Mouse (Mus musculus): ENCODE measurements around the gene Sema6d. TPM values are rescaled to one million over a fixed set of nuclear protein-coding genes. Genes with fewer than 3 reads are reported as not detected.

Sema6d gene
- polyA plus RNA-seq, 1 experiment from 2014 or later, result 41.3 TPM

DNA sequence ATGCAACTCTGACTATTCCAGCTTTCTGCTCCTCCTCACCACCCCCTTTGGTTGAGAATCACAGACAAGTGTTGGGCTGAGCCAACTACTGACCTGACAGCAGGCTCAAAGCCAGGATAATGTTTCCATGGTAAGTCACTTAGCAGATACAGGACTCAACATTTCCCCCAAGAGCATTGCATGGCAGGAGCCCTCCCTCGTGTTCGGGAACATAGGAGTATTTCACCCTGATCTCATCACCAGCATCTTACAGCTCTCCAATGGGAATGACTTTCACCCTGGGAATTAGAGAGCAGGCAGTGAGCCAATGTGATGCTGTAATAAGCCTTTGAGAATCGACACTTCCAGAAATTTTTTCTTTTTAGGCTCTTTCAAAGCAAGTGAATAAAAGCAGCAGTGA is 432.7 kb downstream of the Sema6d start:
- H3K4me3 ChIP-seq (ENCODE audit: low read length), result no peak overlapping the region
- WGBS, result 64% methylated on average over 3 of the region's 3 CpGs
- no peak overlapping the region for H3K9ac ChIP-seq (ENCODE audit: low read depth, low read length)
- H3K27me3 ChIP-seq (replicated peaks; ENCODE audit: control insufficient read depth, insufficient read depth, low read length), result no peaks in the 10 kb centered on the region
- H3K36me3 ChIP-seq (ENCODE audit: control insufficient read depth, insufficient read depth, low read length), result no peaks in the 10 kb centered on the region
- H3K4me1 ChIP-seq (ENCODE audit: control insufficient read depth, insufficient read depth, low read depth, low read length), result peaks cover 3% of the 10 kb centered on the region; the same call in 1 of the 2 replicates
- H3K9me3 ChIP-seq (ENCODE audit: control insufficient read depth, low read length), result no peaks in the 10 kb centered on the region
- H3K4me2 ChIP-seq (ENCODE audit: low read length), result no peak overlapping the region
- ATAC-seq, result 0 out of 2 replicates have a peak, but pooled peaks have one; percentile 30
- no peak overlapping the region for H3K27ac ChIP-seq (ENCODE audit: low read depth, low read length)

DNA sequence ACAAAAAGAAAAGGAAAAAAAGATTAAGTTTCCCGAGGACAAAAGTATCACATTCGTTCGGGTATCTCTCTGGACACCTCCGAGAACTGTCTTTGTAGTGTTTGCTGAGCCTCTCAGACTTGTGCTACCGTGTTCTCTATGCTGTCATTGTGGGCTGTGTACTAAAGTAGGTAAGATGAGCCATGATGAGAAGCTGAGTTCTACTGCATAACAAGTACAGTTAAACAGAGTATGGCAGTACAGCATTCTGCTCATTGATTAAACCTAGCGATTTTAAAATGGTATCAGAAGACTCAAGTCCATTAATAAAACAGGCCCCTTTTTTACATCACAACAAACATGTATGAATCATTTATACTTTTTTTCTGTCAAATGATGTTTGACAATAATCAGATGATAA is 433.9 kb downstream of the Sema6d start:
- Histone ChIP-seq H3K4me3 (ENCODE audit: low read length) (no peak overlapping the region), H3K4me1 (ENCODE audit: control insufficient read depth, insufficient read depth, low read depth, low read length) (peaks cover 3% of the 10 kb centered on the region; the same call in 1 of the 2 replicates), H3K27me3 (replicated peaks; ENCODE audit: control insufficient read depth, insufficient read depth, low read length) (no peaks in the 10 kb centered on the region), H3K4me2 (ENCODE audit: low read length) (no peak overlapping the region), H3K9ac (ENCODE audit: low read depth, low read length) (no peak overlapping the region), H3K36me3 (ENCODE audit: control insufficient read depth, insufficient read depth, low read length) (no peaks in the 10 kb centered on the region), H3K27ac (ENCODE audit: low read depth, low read length) (no peak overlapping the region), H3K9me3 (ENCODE audit: control insufficient read depth, low read length) (no peaks in the 10 kb centered on the region)
- ATAC-seq, result no peak
- WGBS, result 90% methylated on average over 6 of the region's 6 CpGs

DNA sequence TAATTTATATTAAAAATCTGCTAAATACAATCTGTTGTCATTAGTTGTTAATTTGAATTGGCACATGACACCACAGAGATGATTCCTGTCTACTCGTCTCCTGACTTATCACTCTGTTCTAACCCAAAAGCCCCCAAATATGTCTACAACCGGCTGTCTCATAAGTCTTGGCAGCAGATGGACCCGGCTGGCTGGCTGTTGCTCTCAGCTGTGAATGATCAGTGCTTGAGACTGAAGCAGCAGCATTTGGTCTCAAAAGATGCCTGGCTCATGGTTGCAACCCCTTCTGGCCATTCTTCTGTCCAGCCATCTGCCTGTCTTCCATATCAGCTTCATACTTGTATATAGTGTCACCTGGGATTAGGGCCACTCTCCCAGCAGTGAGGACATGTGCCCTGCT is 434.4 kb downstream of the Sema6d start:
- WGBS, result 63% methylated on average over 3 of the region's 3 CpGs

DNA sequence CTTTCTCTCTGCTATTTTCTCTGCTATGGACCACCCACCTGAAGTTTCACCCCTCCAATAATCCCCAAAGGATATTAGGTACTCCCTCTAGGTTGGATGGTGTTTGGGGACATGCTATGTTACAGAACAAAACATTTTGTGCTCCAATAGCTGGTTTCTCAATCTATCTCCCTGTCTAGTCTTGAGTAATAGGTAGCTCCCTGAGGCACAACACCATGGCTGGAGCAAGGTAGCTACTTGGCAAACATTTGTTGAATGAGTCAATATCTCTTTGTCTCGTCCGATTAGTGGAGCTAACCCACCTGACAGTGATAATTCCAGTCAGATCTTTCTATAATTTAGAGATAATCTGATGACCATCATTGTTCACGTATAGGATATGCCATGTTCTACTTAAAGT is 437.9 kb downstream of the Sema6d start:
- WGBS, result 92% methylated on average over 3 of the region's 3 CpGs
- Histone ChIP-seq H3K27ac (ENCODE audit: low read depth, low read length) (no peak overlapping the region), H3K9me3 (ENCODE audit: control insufficient read depth, low read length) (no peaks in the 10 kb centered on the region), H3K27me3 (replicated peaks; ENCODE audit: control insufficient read depth, insufficient read depth, low read length) (no peaks in the 10 kb centered on the region), H3K4me2 (ENCODE audit: low read length) (no peak overlapping the region), H3K4me3 (ENCODE audit: low read length) (no peak overlapping the region), H3K4me1 (ENCODE audit: control insufficient read depth, insufficient read depth, low read depth, low read length) (no peaks in the 10 kb centered on the region), H3K9ac (ENCODE audit: low read depth, low read length) (no peak overlapping the region), H3K36me3 (ENCODE audit: control insufficient read depth, insufficient read depth, low read length) (no peaks in the 10 kb centered on the region)
- ATAC-seq, result no peak

More for the DNA sequence above, 434.4 kb downstream of the Sema6d start:
- Histone ChIP-seq H3K9me3 (ENCODE audit: control insufficient read depth, low read length) (no peaks in the 10 kb centered on the region), H3K27me3 (replicated peaks; ENCODE audit: control insufficient read depth, insufficient read depth, low read length) (no peaks in the 10 kb centered on the region), H3K4me3 (ENCODE audit: low read length) (no peak overlapping the region), H3K9ac (ENCODE audit: low read depth, low read length) (no peak overlapping the region), H3K36me3 (ENCODE audit: control insufficient read depth, insufficient read depth, low read length) (no peaks in the 10 kb centered on the region), H3K4me2 (ENCODE audit: low read length) (no peak overlapping the region), H3K4me1 (ENCODE audit: control insufficient read depth, insufficient read depth, low read depth, low read length) (peaks cover 3% of the 10 kb centered on the region; the same call in 1 of the 2 replicates), H3K27ac (ENCODE audit: low read depth, low read length) (no peak overlapping the region)
- peak; percentile 40; the same call in 1 of the 2 replicates for ATAC-seq

GRCm38 (mm10) chr2:124530441-124530840 is 440.7 kb downstream of the Sema6d start:
- ATAC-seq, result peak; percentile 50; the same call in 1 of the 2 replicates
- Histone ChIP-seq H3K27ac (ENCODE audit: low read depth, low read length) (no peak overlapping the region), H3K9me3 (ENCODE audit: control insufficient read depth, low read length) (no peaks in the 10 kb centered on the region), H3K36me3 (ENCODE audit: control insufficient read depth, insufficient read depth, low read length) (no peaks in the 10 kb centered on the region), H3K4me1 (ENCODE audit: control insufficient read depth, insufficient read depth, low read depth, low read length) (no peaks in the 10 kb centered on the region), H3K27me3 (replicated peaks; ENCODE audit: control insufficient read depth, insufficient read depth, low read length) (no peaks in the 10 kb centered on the region), H3K4me3 (ENCODE audit: low read length) (no peak overlapping the region), H3K9ac (ENCODE audit: low read depth, low read length) (no peak overlapping the region), H3K4me2 (ENCODE audit: low read length) (no peak overlapping the region)
- WGBS, result 61% methylated on average over 2 of the region's 2 CpGs

- Histone ChIP-seq H3K36me3 (ENCODE audit: control insufficient read depth, insufficient read depth, low read length) (no peaks in the 10 kb centered on the region), H3K9me3 (ENCODE audit: control insufficient read depth, low read length) (no peaks in the 10 kb centered on the region), H3K9ac (ENCODE audit: low read depth, low read length) (no peak overlapping the region), H3K27ac (ENCODE audit: low read depth, low read length) (no peak overlapping the region), H3K27me3 (replicated peaks; ENCODE audit: control insufficient read depth, insufficient read depth, low read length) (no peaks in the 10 kb centered on the region), H3K4me3 (ENCODE audit: low read length) (no peak overlapping the region), H3K4me1 (ENCODE audit: control insufficient read depth, insufficient read depth, low read depth, low read length) (no peaks in the 10 kb centered on the region), H3K4me2 (ENCODE audit: low read length) (no peak overlapping the region)
- 71% methylated on average over 4 of the region's 4 CpGs for WGBS
- ATAC-seq, result no peak
Observed at GRCm38 (mm10) chr2:124531062-124531461, 441.3 kb downstream of the Sema6d start.

DNA sequence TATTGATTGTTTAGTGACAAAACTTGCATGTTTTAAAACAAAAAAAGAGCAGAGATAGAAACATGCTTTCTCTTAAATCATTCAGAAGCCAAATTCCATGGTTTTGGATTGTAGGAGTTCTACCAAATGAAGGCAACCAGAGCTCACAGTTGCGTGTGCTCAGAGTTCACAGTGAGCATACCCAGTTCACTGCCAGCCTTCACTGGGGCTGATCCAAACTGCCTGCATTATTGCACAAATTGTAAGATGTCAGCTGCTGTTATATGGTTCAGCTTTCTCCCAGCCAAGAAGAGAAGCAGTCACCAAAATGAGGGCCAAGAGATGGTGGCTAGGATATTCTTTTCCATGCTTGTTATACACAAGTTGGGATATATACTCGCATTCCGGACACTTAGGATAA is 443.1 kb downstream of the Sema6d start:
- H3K4me2 ChIP-seq (ENCODE audit: low read length), result no peak overlapping the region
- H3K4me1 ChIP-seq (ENCODE audit: control insufficient read depth, insufficient read depth, low read depth, low read length), result no peaks in the 10 kb centered on the region
- WGBS, result 90% methylated on average over 3 of the region's 3 CpGs

DNA sequence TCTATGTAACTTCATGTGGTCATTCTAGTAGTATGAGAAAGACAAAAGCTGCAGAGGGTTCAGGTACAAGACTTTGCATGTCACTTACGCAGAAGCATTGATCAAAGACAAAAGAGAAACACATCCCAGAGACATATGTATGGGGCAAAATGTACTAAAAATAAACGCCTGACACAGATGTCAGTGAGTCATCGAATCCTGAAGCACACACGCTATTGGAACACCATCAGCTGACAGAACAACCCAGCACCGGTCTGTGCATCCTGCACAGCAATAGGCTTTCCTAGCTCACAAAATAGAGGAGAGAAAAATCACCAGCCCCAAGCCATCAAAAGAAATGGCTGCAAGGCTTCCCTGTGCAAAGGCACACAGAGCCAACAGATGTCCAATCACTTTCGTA is 443.8 kb downstream of the Sema6d start:
- no peak for ATAC-seq
- Histone ChIP-seq H3K4me3 (ENCODE audit: low read length) (no peak overlapping the region), H3K9me3 (ENCODE audit: control insufficient read depth, low read length) (no peaks in the 10 kb centered on the region), H3K27ac (ENCODE audit: low read depth, low read length) (no peak overlapping the region), H3K27me3 (replicated peaks; ENCODE audit: control insufficient read depth, insufficient read depth, low read length) (no peaks in the 10 kb centered on the region), H3K36me3 (ENCODE audit: control insufficient read depth, insufficient read depth, low read length) (no peaks in the 10 kb centered on the region), H3K4me1 (ENCODE audit: control insufficient read depth, insufficient read depth, low read depth, low read length) (no peaks in the 10 kb centered on the region), H3K9ac (ENCODE audit: low read depth, low read length) (no peak overlapping the region), H3K4me2 (ENCODE audit: low read length) (no peak overlapping the region)
- 86% methylated on average over 6 of the region's 6 CpGs for WGBS

More for the DNA sequence above, 443.1 kb downstream of the Sema6d start:
- Histone ChIP-seq H3K4me3 (ENCODE audit: low read length) (no peak overlapping the region), H3K36me3 (ENCODE audit: control insufficient read depth, insufficient read depth, low read length) (no peaks in the 10 kb centered on the region), H3K27me3 (replicated peaks; ENCODE audit: control insufficient read depth, insufficient read depth, low read length) (no peaks in the 10 kb centered on the region), H3K9me3 (ENCODE audit: control insufficient read depth, low read length) (no peaks in the 10 kb centered on the region), H3K9ac (ENCODE audit: low read depth, low read length) (no peak overlapping the region), H3K27ac (ENCODE audit: low read depth, low read length) (no peak overlapping the region)
- ATAC-seq, result no peak

DNA sequence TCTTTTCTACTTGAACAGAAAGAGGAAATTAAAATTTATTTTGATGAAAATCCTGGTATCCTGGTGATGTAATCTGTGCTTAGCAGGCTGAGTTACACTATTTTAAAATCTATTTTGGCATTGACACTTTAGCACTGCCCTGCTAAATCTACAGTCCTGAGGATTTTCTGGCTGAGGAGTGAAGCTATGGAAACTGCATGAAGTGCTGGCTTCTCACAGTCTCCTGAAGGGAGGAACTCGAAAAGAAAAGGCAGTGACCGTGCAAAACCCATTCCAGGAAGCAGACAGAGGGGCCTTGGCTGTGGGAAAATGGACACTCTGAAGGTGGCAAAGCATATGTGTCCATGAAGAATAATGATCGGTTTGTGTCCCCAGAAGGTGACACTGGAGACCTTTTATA is 460.5 kb downstream of the Sema6d start:
- Histone ChIP-seq H3K36me3 (ENCODE audit: control insufficient read depth, insufficient read depth, low read length) (no peaks in the 10 kb centered on the region), H3K9ac (ENCODE audit: low read depth, low read length) (no peak overlapping the region), H3K4me1 (ENCODE audit: control insufficient read depth, insufficient read depth, low read depth, low read length) (no peaks in the 10 kb centered on the region), H3K4me3 (ENCODE audit: low read length) (no peak overlapping the region), H3K4me2 (ENCODE audit: low read length) (no peak overlapping the region), H3K27me3 (replicated peaks; ENCODE audit: control insufficient read depth, insufficient read depth, low read length) (no peaks in the 10 kb centered on the region), H3K9me3 (ENCODE audit: control insufficient read depth, low read length) (no peaks in the 10 kb centered on the region), H3K27ac (ENCODE audit: low read depth, low read length) (peak overlapping the region; percentile 9; the same call in 1 of the 2 replicates)
- ATAC-seq, result peak; percentile 83; the same call in 1 of the 2 replicates
- WGBS, result 37% methylated on average over 3 of the region's 3 CpGs

All from hindbrain, embryonic 16.5 days (tissue).